Mouse (Mus musculus) lung, embryonic 15.5 days (tissue): ENCODE data around the gene Uchl5. TPM values are rescaled to one million over a fixed set of nuclear protein-coding genes. Genes with fewer than 3 reads are reported as not detected.

Source experiments
- polyA plus RNA-seq: library from polyadenylated mRNA; unstranded; fragments of >200 nt; fragmentation: Nextera tagmentation; extraction: Ambion mirVana; gene quantifications from 2 replicates; pipeline ENCODE4 v1.2.1, GENCODE M21; 2015

Gene Uchl5
- polyA plus RNA-seq, 1 experiment from 2014 or later = 92.3 TPM

Other genes with a start within 250 kb of the Uchl5 start
- gene B3galt2, start 136.6 kb upstream of the Uchl5 start, polyA plus RNA-seq = 0.19 and 0.25 TPM in 2 replicates
- 28.3 and 32.3 TPM in 2 replicates for gene Cdc73, start 74.4 kb upstream of the Uchl5 start, polyA plus RNA-seq
- 81.0 and 85.8 TPM in 2 replicates for gene Glrx2, start 60.9 kb upstream of the Uchl5 start, polyA plus RNA-seq
- gene Trove2, start 204 bp upstream of the Uchl5 start, polyA plus RNA-seq = 18.5 and 19.8 TPM in 2 replicates
- 149 and 155 TPM in 2 replicates for gene Rgs2, start 226.9 kb downstream of the Uchl5 start, polyA plus RNA-seq